Mouse (Mus musculus) thymus, postnatal 36 days (tissue): ENCODE results near the gene Cfap73.
A peak's percentile ranks its signal among the peaks of the same experiment; 100 is the strongest.

Experiments
- DNase-seq, 2 experiments: peaks; one replicate each; pipeline ENCODE4 v3.0.0; 2022; ENCODE audit warnings: mixed read lengths in 2 of 2

The Cfap73 gene

GRCm38 (mm10) chr5:120612442-120612821 lies 21.6 kb downstream of the Cfap73 start, which contains the start of the genes Rita1 and Ddx54:
Rita1 (minus strand) TSS chr5:120612589.
Ddx54 (plus strand) TSS chr5:120612739.
- peak; percentile 97 to 99 for DNase-seq

GRCm38 (mm10) chr5:120611416-120611815 lies 22.6 kb downstream of the Cfap73 start:
- no peak for DNase-seq

- DNase-seq: peak in 1 of 2 experiments; percentile 16
These were observed 23.1 kb downstream of the Cfap73 start for GRCm38 (mm10) chr5:120610906-120611305.

DNA sequence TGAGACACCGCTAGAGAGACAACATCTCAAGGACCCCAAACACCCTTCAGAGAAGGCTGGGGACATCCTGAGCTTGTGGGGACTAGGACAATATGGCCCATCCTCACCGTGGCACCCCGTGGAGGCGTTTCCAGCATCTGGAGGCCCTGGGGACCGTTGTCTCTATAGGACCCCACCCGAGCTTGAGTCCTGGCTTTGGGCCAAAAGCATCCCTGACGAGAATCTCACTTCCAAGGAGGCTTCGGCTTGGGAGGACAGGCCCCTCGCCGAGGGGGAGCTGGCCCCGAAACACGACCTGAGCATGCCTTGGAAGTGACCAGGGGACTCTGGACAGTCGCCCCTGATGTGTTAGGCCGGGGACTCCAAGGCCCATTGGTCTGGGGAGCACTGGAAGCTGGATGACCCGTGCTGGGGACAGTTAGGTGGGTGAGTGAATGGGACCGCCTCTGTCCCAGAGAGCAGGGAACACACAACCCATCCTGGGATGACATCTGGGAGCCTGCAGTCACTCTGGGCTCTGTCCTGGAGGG lies 24.7 kb downstream of the Cfap73 start:
- no peak for DNase-seq

GRCm38 (mm10) chr5:120607335-120607734 lies 26.7 kb downstream of the Cfap73 start:
- no peak for DNase-seq

DNA sequence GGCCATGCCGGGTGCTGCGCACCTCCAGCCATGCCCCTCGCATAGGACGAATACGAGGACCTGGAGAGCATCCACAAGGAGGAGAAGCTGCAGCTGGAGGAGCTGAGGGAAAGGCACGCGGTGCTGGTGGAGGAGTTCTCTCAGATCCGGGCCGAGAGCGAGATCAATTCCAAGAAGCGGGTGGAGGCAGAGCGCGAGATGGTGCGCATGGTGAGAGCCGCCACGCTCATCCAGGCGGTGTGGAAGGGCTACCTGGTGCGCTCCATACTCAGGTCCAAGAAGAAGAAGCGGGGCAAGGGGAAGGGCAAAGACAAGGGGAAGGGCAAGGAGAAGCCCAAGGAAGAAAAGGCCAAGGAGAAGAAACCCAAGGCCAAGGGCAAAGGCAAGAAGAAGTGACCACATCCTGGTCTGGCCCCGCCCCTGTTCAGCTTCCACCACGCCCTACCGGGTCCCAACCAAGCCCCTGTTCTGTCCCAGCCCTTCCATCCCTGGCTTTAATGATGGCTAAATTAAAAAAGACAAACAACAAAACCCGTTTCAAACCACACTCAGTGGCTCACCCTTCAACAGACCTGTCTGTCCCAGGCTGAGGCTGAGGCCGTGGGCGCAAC lies 27.3 kb downstream of the Cfap73 start:
- no peak for DNase-seq

DNA sequence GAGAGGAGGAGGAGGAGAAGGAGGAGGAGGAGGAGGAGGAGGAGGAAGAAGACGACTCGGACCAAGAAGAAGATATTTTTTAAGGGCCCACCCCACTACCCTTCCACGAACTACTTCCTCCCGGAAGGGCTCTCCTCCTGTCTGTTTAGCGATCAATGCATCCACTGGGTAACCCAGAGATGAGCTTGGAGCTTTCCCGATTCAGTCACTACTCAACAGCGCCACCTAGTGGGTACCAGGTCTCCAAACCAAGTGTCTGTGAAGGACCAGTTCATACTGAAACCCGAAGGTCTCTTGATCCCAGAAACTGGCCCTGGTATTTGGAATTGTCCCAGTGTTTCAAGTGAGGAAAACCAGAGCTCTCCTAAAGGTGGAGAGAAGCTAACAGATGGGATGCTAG lies 28.3 kb downstream of the Cfap73 start:
- peak; percentile 78 for DNase-seq

DNA sequence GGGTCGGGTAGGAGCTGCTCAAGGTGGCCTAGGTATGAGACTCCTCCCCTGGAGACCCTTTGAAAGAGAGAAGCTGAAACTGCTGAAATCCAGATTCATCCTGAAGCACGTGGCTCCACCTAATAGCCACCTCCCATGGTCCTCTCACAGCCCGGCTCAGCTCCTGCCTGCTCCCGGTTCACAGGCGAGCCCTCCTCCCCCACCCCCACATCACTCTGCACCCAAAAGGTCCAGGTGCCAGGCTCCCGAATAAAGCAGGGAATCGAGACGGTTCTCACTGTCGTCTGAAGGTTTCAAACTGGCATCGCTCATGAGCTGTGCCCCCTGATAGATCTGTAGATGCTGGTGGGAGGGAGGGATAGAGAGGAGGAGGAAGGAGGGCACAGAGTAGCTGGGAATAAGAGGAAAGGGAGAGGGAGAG lies 28.8 kb downstream of the Cfap73 start:
- no peak for DNase-seq

DNA sequence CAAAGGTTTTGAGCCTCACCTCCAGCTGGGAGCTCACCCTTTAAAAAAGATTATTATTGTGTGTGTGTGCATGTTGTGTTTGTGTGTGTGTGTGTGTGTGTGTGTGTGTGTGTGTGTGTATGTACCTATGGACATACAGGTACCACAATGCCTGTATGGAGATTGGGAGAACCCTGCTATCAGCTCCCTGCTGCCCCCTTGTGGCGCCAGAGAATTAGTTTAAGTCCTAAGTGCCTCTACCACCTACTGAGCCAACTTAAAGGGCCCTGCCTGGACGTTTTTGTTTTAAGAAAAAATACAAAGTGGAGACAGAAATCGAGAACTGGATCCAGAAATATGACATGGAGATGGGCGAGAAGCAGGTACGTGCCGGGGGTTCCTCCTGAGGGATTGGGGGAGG lies 29.2 kb downstream of the Cfap73 start:
- DNase-seq: peak; percentile 81 to 83

DNA sequence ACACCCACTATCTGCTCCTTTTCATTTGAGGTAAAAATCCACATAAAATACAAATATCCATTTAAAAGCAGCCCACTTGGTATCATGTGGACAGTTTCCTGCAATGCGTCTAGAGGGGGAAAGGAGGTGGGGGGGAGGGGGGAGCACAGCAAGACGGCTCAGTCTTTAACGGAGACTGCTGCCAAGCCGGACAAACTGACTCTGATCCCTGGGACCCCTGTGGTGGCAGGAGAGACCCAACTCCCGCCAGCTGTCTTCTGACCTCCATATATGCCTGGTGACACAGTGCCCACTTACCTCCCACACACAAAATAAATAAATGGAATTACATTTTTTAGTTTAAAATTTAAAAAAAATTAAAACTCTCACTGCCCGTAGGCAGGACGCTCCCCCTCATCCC lies 30.5 kb downstream of the Cfap73 start:
- DNase-seq: no peak

DNA sequence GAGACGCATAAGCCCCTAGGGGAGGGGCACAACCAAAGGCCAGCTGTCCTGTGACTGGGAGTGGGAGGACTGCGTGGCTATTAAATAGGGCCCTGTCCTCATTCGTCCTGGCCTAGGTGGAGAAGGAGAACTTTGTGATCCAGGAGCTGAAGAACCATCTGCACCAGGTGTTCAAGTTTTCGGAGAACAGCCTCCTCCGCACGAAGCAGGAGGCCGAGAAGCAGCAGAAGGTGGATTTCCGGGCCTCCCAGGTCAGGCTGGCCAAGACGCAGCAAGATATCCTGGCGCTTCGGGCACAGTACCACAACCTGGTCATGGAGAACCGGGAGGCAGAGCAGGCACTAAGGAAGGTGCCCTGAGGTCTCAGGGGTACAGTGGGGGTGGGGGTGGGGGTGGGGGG lies 31.8 kb downstream of the Cfap73 start:
- DNase-seq: no peak

DNA sequence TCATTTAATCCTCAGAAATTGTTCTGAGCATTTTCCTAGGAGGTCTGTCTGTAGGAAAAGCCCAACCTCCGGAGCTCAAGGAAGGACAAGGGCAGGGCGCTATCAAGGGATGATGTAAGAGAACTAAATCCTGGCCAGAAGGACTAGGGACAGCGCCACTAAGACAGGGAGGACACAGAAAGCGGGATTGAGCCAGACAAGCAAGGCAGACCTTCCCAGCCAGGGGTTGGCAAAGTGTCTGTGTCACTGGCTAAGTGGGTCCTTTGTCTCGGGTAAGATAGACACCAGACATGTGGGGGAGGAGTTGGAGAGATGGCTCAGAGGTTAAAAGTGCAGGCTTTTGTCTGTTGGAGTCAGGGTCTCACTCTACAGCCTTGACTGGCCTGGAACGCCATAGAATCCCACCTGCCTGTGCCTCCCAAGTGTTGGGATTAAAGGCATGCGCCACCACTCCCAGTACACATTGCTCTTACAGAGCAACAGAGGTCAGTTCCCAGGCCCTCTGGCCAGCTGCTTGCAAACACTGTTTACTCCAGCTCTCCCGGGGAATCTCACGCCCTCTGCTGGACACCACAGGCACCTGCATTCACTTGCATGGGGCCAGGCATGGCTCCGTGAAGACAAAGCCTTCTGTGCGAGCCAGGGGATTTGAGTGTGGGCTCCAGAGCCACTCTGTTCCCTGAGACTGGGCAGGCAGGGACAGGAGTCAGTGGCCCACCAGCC lies 32.9 kb downstream of the Cfap73 start:
- peak in 1 of 2 experiments; percentile 31 for DNase-seq

- no peak for DNase-seq
These were observed 34.4 kb downstream of the Cfap73 start for GRCm38 (mm10) chr5:120599625-120600024.

DNA sequence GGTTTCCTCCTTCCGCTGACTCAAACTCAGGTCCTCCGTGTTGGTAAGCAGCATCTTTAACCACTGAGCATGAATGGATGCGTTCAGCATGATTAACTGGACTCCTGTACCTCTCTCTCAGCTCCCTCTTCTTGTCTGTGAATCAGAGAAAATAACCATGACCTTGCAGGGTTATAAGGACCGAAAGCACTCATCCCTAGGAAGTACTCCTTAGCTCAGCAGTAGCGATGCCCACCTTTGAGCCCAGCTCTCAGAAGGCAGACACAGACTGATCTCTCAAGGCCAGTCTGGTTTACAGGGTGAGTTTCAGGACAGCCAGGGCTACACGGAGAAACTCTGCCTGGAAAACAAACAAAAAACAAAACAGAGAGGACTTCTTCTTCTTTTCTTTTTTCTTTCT lies 39.5 kb downstream of the Cfap73 start:
- no peak for DNase-seq

GRCm38 (mm10) chr5:120592141-120592540 lies 41.9 kb downstream of the Cfap73 start:
- no peak for DNase-seq

DNA sequence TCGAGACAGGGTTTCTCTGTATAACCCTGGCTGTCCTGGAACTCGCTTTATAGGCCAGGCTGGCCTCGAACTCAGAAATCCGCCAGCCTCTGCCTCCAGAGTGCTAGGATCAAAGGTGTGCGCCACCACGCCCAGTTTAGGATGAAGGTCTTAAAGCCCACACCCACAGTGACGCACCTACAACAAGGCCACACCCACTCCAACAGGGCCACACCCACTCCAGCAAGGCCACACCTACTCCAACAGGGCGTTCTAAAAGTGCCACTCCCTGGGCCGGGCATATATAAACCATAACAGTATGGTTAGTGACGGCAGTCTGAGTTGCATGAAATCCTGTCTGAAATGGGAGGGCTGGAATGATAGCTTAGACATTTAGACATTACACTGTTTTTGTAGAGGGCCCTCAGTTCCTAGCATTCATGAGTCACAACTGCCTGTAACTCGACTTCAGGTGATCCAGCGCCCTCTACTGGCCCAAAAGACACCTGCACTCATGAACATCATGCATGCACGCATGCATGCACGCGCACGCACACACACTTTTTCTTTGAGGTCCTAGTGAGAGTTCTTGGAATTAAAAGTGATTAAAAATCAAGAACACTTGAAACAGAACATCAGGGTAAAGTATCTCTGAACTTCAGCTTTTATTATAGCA lies 43.6 kb downstream of the Cfap73 start:
- peak in 1 of 2 experiments; percentile 42 for DNase-seq

GRCm38 (mm10) chr5:120588569-120589094 lies 45.4 kb downstream of the Cfap73 start, which contains the start of the genes Tpcn1 and Iqcd:
Tpcn1 (minus strand) TSS chr5:120588673.
Iqcd (plus strand) TSS chr5:120589016.
- DNase-seq: peak; percentile 99 to 100

DNA sequence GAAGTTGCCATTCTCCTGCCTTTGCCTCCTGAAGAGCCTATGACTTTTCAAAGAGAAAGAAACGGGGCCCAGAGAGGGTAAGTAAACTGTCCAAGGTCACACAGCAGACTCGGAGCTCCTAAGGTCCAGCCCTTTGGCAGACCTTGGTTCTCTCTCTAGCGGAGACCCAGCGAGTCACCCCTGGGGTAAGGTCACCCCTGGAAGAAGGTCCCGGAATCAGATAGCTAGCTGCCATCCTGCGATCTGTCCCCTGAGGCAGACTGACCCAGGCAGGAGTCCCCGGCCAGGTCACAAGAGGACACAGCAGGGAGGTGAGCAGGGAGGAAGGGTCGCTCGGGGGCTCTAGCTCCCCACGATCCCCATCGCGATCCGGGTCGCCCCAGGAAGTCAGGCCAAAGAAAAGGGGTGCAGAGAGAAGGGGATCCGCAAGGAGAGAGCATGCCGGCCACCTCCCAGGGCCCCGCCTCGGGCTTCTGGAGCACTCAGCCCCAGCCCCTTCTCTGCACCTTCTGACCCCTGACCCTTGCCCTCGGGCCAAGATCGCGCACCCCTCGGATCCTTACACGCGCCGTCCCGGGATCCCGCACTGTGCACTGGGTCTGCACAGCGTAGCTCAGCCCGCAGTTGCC lies 46.0 kb downstream of the Cfap73 start:
- DNase-seq: no peak

- DNase-seq: peak; percentile 60 to 68
These were observed 46.5 kb downstream of the Cfap73 start for GRCm38 (mm10) chr5:120587616-120587926.

GRCm38 (mm10) chr5:120586741-120587615 lies 47.1 kb downstream of the Cfap73 start:
- DNase-seq: peak; percentile 42 to 43

GRCm38 (mm10) chr5:120584968-120585367 lies 49.1 kb downstream of the Cfap73 start:
- no peak for DNase-seq

DNA sequence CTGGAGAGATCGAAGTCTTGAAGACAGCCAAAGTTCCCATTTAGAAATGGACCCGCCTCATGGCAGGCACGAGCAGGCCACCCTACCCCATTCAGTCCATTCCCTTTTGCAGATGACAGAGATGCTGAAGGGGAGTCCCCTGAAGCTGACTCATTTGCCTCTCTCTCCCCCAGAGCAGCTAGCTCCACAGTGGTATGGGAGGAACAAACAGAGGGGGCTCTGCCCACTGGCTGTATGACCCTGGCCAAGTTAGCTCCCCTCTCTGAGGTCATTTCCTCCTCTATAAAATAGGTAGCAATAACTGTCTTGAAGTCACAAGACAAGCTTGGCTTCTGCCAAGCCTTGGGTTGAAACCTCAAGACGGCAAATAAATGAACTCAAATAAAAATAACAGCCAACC lies 50.5 kb downstream of the Cfap73 start:
- DNase-seq: no peak
